Mouse (Mus musculus) hindbrain, embryonic 15.5 days (tissue): ENCODE results near the gene Lypd6b. TPM values are rescaled to one million over a fixed set of nuclear protein-coding genes. Genes with fewer than 3 reads are reported as not detected.

Source experiments
- ATAC-seq: fragments of 200-750 bp; cut with Nextera tagmentation; 2 replicates; pipeline ENCODE4 v1.8.0; 2017; ENCODE audit warnings: low read depth, moderate number of reproducible peaks, moderate TSS enrichment; ENCODE audit not compliant: low FRiP score
- H3K27ac ChIP-seq: fragments of 300-500 bp; sonication (generic); replicated peaks from 2 replicates; pipeline ENCODE4 v1.5.1; 2015; ENCODE audit warnings: mild to moderate bottlenecking, inconsistent platforms
- H3K27me3 ChIP-seq: fragments of 300-500 bp; sonication (generic); 2 replicates; pipeline ENCODE4 v1.6.1; 2015; ENCODE audit warnings: control low read depth, inconsistent platforms
- H3K36me3 ChIP-seq: fragments of 300-500 bp; sonication (generic); 2 replicates; pipeline ENCODE4 v1.6.1; 2015; ENCODE audit warnings: control low read depth, inconsistent platforms
- H3K4me1 ChIP-seq: fragments of 300-500 bp; sonication (generic); replicated peaks from 2 replicates; pipeline ENCODE4 v1.6.1; 2015; ENCODE audit warnings: control low read depth, inconsistent platforms
- H3K4me2 ChIP-seq: fragments of 300-500 bp; sonication (generic); 2 replicates; pipeline ENCODE4 v1.6.1; 2015; ENCODE audit warnings: moderate library complexity, mild to moderate bottlenecking, inconsistent platforms
- H3K4me3 ChIP-seq: fragments of 300-500 bp; sonication (generic); 2 replicates; pipeline ENCODE4 v1.5.1; 2015; ENCODE audit warnings: mild to moderate bottlenecking, inconsistent platforms
- H3K9ac ChIP-seq: fragments of 300-500 bp; sonication (generic); 2 replicates; pipeline ENCODE4 v1.6.1; 2015; ENCODE audit warnings: inconsistent platforms
- H3K9me3 ChIP-seq: fragments of 300-500 bp; sonication (generic); 2 replicates; pipeline ENCODE4 v1.6.1; 2016; ENCODE audit warnings: control low read depth, inconsistent platforms
- WGBS: fragments of 180-500 bp; shearing (Covaris S2); methylation state at CpG from one replicate; pipeline ENCODE4 v1.1.7; 2015; 5-methylcytosine and 5-hydroxymethylcytosine counted together
- polyA plus RNA-seq: library from polyadenylated mRNA; unstranded; fragments of >200 nt; fragmentation: Nextera tagmentation; extraction: Ambion mirVana; gene quantifications from 2 replicates; pipeline ENCODE4 v1.2.1, GENCODE M21; 2015

The Lypd6b gene
- polyA plus RNA-seq = 12.0 and 12.8 TPM in 2 replicates

GRCm38 (mm10) chr2:49787376-49788050 is at the start of gene Lypd6b:
Lypd6b (plus strand) TSS chr2:49787688.
- ATAC-seq = peak; percentile 64
- Histone ChIP-seq H3K9ac (peak within 1 kb of the TSS; percentile 65), H3K4me1 (peaks cover 12% of the 10 kb centered on the region), H3K36me3 (no peaks in the 10 kb centered on the region), H3K4me2 (peak within 1 kb of the TSS; percentile 100), H3K9me3 (no peaks in the 10 kb centered on the region), H3K27ac (no peak within 1 kb of the TSS), H3K4me3 (peak within 1 kb of the TSS; percentile 55), H3K27me3 (peaks cover 28% of the 10 kb centered on the region)
- WGBS = under 1% methylated on average over 78 of the region's 79 CpGs

GRCm38 (mm10) chr2:49739046-49739445 is 48.4 kb upstream of the Lypd6b start:
- no peak for ATAC-seq
- no peaks in the 10 kb centered on the region for H3K27me3 ChIP-seq
- H3K36me3 ChIP-seq = peaks cover 21% of the 10 kb centered on the region
- H3K4me1 ChIP-seq = peaks cover 36% of the 10 kb centered on the region
- H3K9ac ChIP-seq = no peak overlapping the region
- no peaks in the 10 kb centered on the region for H3K9me3 ChIP-seq
- no peak overlapping the region for H3K4me2 ChIP-seq
- no peak overlapping the region for H3K4me3 ChIP-seq
- 0 out of 2 replicates have a peak overlapping the region, but pooled peaks have one; percentile 16 for H3K27ac ChIP-seq
- 69% methylated on average over 5 of the region's 5 CpGs for WGBS

GRCm38 (mm10) chr2:49741026-49741425 is 46.5 kb upstream of the Lypd6b start:
- Histone ChIP-seq H3K4me1 (peaks cover 48% of the 10 kb centered on the region), H3K27me3 (no peaks in the 10 kb centered on the region), H3K9me3 (no peaks in the 10 kb centered on the region), H3K4me2 (no peak overlapping the region), H3K36me3 (peaks cover 17% of the 10 kb centered on the region), H3K4me3 (no peak overlapping the region), H3K9ac (no peak overlapping the region), H3K27ac (peak overlapping the region; percentile 64)
- ATAC-seq = no peak
- 59% methylated on average over 6 of the region's 6 CpGs for WGBS

GRCm38 (mm10) chr2:49741895-49742734 is 45.4 kb upstream of the Lypd6b start:
- Histone ChIP-seq H3K27me3 (no peaks in the 10 kb centered on the region), H3K4me2 (no peak overlapping the region), H3K4me1 (peaks cover 48% of the 10 kb centered on the region), H3K9me3 (no peaks in the 10 kb centered on the region), H3K27ac (peak overlapping the region; percentile 64), H3K9ac (no peak overlapping the region), H3K4me3 (no peak overlapping the region), H3K36me3 (peaks cover 16% of the 10 kb centered on the region)
- ATAC-seq = peak; percentile 63; the same call in 1 of the 2 replicates
- WGBS = 47% methylated on average over 16 of the region's 16 CpGs

- no peak for ATAC-seq
- Histone ChIP-seq H3K36me3 (peaks cover 16% of the 10 kb centered on the region), H3K27me3 (no peaks in the 10 kb centered on the region), H3K4me1 (peaks cover 53% of the 10 kb centered on the region), H3K9ac (no peak overlapping the region), H3K4me3 (no peak overlapping the region), H3K9me3 (no peaks in the 10 kb centered on the region), H3K4me2 (no peak overlapping the region), H3K27ac (peak overlapping the region; percentile 64)
- WGBS = 68% methylated on average over 4 of the region's 4 CpGs
Observed at GRCm38 (mm10) chr2:49742919-49743318, 44.6 kb upstream of the Lypd6b start.

- H3K27ac ChIP-seq = peak overlapping the region; percentile 64
- ATAC-seq = no peak
- no peak overlapping the region for H3K4me3 ChIP-seq
- no peaks in the 10 kb centered on the region for H3K9me3 ChIP-seq
- 41% methylated on average over 6 of the region's 6 CpGs for WGBS
- no peaks in the 10 kb centered on the region for H3K27me3 ChIP-seq
- peaks cover 57% of the 10 kb centered on the region for H3K4me1 ChIP-seq
- no peak overlapping the region for H3K4me2 ChIP-seq
- no peak overlapping the region for H3K9ac ChIP-seq
- H3K36me3 ChIP-seq = peaks cover 20% of the 10 kb centered on the region
Observed at GRCm38 (mm10) chr2:49743775-49744174, 43.7 kb upstream of the Lypd6b start.

- H3K9me3 ChIP-seq = no peaks in the 10 kb centered on the region
- H3K27me3 ChIP-seq = no peaks in the 10 kb centered on the region
- peaks cover 57% of the 10 kb centered on the region for H3K4me1 ChIP-seq
- peak overlapping the region; percentile 64 for H3K27ac ChIP-seq
- peaks cover 22% of the 10 kb centered on the region for H3K36me3 ChIP-seq
- WGBS = 55% methylated on average over 11 of the region's 11 CpGs
- H3K9ac ChIP-seq = no peak overlapping the region
- no peak overlapping the region for H3K4me3 ChIP-seq
- no peak overlapping the region for H3K4me2 ChIP-seq
- ATAC-seq = no peak
Observed at GRCm38 (mm10) chr2:49744251-49745093, 43.0 kb upstream of the Lypd6b start.

GRCm38 (mm10) chr2:49745094-49745781 is 42.2 kb upstream of the Lypd6b start:
- Histone ChIP-seq H3K27me3 (no peaks in the 10 kb centered on the region), H3K4me1 (peaks cover 57% of the 10 kb centered on the region), H3K27ac (peak overlapping the region; percentile 47; the same call in 1 of the 2 replicates), H3K4me2 (no peak overlapping the region), H3K9me3 (no peaks in the 10 kb centered on the region), H3K4me3 (no peak overlapping the region), H3K36me3 (peaks cover 27% of the 10 kb centered on the region), H3K9ac (no peak overlapping the region)
- 62% methylated on average over 14 of the region's 14 CpGs for WGBS
- ATAC-seq = no peak

GRCm38 (mm10) chr2:49746947-49747346 is 40.5 kb upstream of the Lypd6b start:
- ATAC-seq = no peak
- Histone ChIP-seq H3K9ac (no peak overlapping the region), H3K4me1 (peaks cover 47% of the 10 kb centered on the region), H3K9me3 (no peaks in the 10 kb centered on the region), H3K27ac (peak overlapping the region; percentile 36; the same call in 1 of the 2 replicates), H3K4me2 (no peak overlapping the region), H3K4me3 (no peak overlapping the region), H3K27me3 (no peaks in the 10 kb centered on the region), H3K36me3 (peaks cover 29% of the 10 kb centered on the region)
- WGBS = 90% methylated on average over 7 of the region's 7 CpGs

GRCm38 (mm10) chr2:49747670-49748069 is 39.8 kb upstream of the Lypd6b start:
- Histone ChIP-seq H3K27me3 (no peaks in the 10 kb centered on the region), H3K9me3 (no peaks in the 10 kb centered on the region), H3K27ac (peak overlapping the region; percentile 36; the same call in 1 of the 2 replicates), H3K4me3 (no peak overlapping the region), H3K36me3 (peaks cover 35% of the 10 kb centered on the region), H3K9ac (no peak overlapping the region), H3K4me1 (peaks cover 42% of the 10 kb centered on the region), H3K4me2 (no peak overlapping the region)
- no peak for ATAC-seq
- WGBS = 60% methylated on average over 2 of the region's 2 CpGs

GRCm38 (mm10) chr2:49748628-49749342 is 38.7 kb upstream of the Lypd6b start:
- no peak for ATAC-seq
- Histone ChIP-seq H3K9ac (no peak overlapping the region), H3K27ac (no peak overlapping the region), H3K9me3 (no peaks in the 10 kb centered on the region), H3K4me1 (peaks cover 31% of the 10 kb centered on the region), H3K4me3 (no peak overlapping the region), H3K36me3 (peaks cover 47% of the 10 kb centered on the region), H3K27me3 (no peaks in the 10 kb centered on the region), H3K4me2 (no peak overlapping the region)
- WGBS = 72% methylated on average over 14 of the region's 14 CpGs
